ENCODE assay signal across 7 mouse cellular contexts in the genomic region with DNA sequence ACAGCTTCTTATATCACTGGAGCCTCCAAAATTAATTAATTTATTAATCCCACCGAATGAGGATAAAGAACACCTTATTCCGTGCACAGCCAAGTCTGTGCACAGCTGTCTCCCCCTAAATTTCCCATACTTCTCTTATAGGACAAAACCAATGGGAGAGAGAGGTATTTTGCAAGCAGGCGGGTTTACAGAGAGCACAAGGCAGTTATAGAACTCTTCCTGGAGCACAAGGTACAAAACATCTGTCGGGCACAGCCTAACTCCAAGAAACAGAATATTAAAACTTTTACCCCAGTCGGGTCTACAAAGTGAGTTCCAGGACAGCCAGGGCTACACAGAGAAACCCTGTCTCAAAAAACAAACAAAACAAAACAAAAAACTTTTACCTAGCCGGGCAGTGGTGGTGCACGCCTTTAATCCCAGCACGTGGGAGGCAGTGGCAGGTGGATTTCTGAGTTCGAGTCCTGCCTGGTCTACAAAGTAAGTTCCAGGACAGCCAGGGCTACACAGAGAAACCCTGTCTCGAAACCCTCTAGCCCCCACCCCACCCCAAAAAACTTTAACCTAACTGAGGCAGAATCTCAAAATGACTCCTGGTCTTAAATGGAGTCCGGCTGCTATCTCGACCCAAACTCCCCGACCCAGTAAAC.
DNase-seq lines count a peak whose midpoint lies in the region; ATAC-seq and TF ChIP-seq lines count a peak whose summit lies in the region.

No protein-coding gene starts in this region.

- peak overlapping the region; percentile 55 for H3K9ac ChIP-seq in forebrain, embryonic 12.5 days
- H3K9ac ChIP-seq in limb, embryonic 14.5 days (ENCODE audit: low read depth, low read length, severe bottlenecking), result peak overlapping the region; percentile 63
- H3K9ac ChIP-seq in stomach, embryonic 16.5 days (ENCODE audit: low read length), result peak overlapping the region; percentile 76

- H3K36me3 ChIP-seq in spleen, adult 2 months (ENCODE audit: control insufficient read depth, insufficient read depth, low read length), result peaks cover 32% of the 10 kb centered on the region
- peaks cover 24% of the 10 kb centered on the region for H3K36me3 ChIP-seq in forebrain, embryonic 12.5 days (replicated peaks)
- peaks cover 19% of the 10 kb centered on the region for H3K36me3 ChIP-seq in limb, embryonic 14.5 days (ENCODE audit: control insufficient read depth, insufficient read depth, low read length)
- H3K36me3 ChIP-seq in stomach, embryonic 16.5 days (ENCODE audit: control insufficient read depth, insufficient read depth, low read length), result 0 out of 2 replicates have a peak, but pooled peaks cover 5% of the 10 kb centered on the region

- H3K4me3 ChIP-seq in spleen, adult 2 months (ENCODE audit: extremely low read depth, insufficient read depth, insufficient read length), result peak overlapping the region; percentile 99
- H3K4me3 ChIP-seq in forebrain, embryonic 12.5 days (replicated peaks), result peak overlapping the region; percentile 51
- H3K4me3 ChIP-seq in limb, embryonic 14.5 days (replicated peaks; ENCODE audit: low read length), result peak overlapping the region; percentile 61
- peak overlapping the region; percentile 69 for H3K4me3 ChIP-seq in stomach, embryonic 16.5 days (replicated peaks; ENCODE audit: low read length)

- TF ChIP-seq POLR2A in spleen, adult 2 months (IDR thresholded peaks at IDR 0.05; ENCODE audit: low read depth, low read length), result no peak
- no peak for TF ChIP-seq POLR2A in limb, embryonic 14.5 days (IDR thresholded peaks at IDR 0.05; ENCODE audit: borderline replicate concordance, extremely low read depth, insufficient read depth, insufficient read length)

- no peaks in the 10 kb centered on the region for H3K9me3 ChIP-seq in forebrain, embryonic 12.5 days
- no peaks in the 10 kb centered on the region for H3K9me3 ChIP-seq in limb, embryonic 14.5 days (ENCODE audit: control insufficient read depth, low read length)
- no peaks in the 10 kb centered on the region for H3K9me3 ChIP-seq in stomach, embryonic 16.5 days (replicated peaks; ENCODE audit: control insufficient read depth, low read length)

- no peak for TF ChIP-seq CTCF in spleen, adult 2 months (IDR thresholded peaks at IDR 0.05; ENCODE audit: extremely low read depth, insufficient read depth, insufficient read length, insufficient replicate concordance)

- peaks cover 24% of the 10 kb centered on the region for H3K4me1 ChIP-seq in spleen, adult 2 months (ENCODE audit: control insufficient read depth, insufficient read depth, insufficient read length)
- peaks cover 11% of the 10 kb centered on the region for H3K4me1 ChIP-seq in forebrain, embryonic 12.5 days
- H3K4me1 ChIP-seq in limb, embryonic 14.5 days (ENCODE audit: control insufficient read depth, insufficient read depth, low read length), result peaks cover 7% of the 10 kb centered on the region; the same call in 1 of the 2 replicates
- peaks cover 10% of the 10 kb centered on the region for H3K4me1 ChIP-seq in stomach, embryonic 16.5 days (ENCODE audit: control insufficient read depth, insufficient read depth, low read length)

- 1% methylated on average over 13 of the region's 13 CpGs for WGBS in spleen, adult 2 months
- 5% methylated on average over 13 of the region's 13 CpGs for WGBS in forebrain, embryonic 12.5 days
- WGBS in limb, embryonic 14.5 days, result under 1% methylated on average over 13 of the region's 13 CpGs
- 5% methylated on average over 13 of the region's 13 CpGs for WGBS in stomach, embryonic 16.5 days

- H3K4me2 ChIP-seq in forebrain, embryonic 12.5 days, result peak overlapping the region; percentile 60
- peak overlapping the region; percentile 53 for H3K4me2 ChIP-seq in limb, embryonic 14.5 days (replicated peaks; ENCODE audit: low read depth, low read length, severe bottlenecking)
- H3K4me2 ChIP-seq in stomach, embryonic 16.5 days (ENCODE audit: low read depth, low read length), result peak overlapping the region; percentile 59

- no peaks in the 10 kb centered on the region for H3K27me3 ChIP-seq in spleen, adult 2 months (ENCODE audit: control insufficient read depth, insufficient read depth, low read length)
- no peaks in the 10 kb centered on the region for H3K27me3 ChIP-seq in forebrain, embryonic 12.5 days
- H3K27me3 ChIP-seq in limb, embryonic 14.5 days (ENCODE audit: control insufficient read depth, insufficient read depth, low read length), result no peaks in the 10 kb centered on the region
- no peaks in the 10 kb centered on the region for H3K27me3 ChIP-seq in stomach, embryonic 16.5 days (ENCODE audit: control insufficient read depth, insufficient read depth, low read length)

- H3K27ac ChIP-seq in spleen, adult 2 months (ENCODE audit: insufficient read depth, low read length), result peak overlapping the region; percentile 87
- no peak overlapping the region for H3K27ac ChIP-seq in forebrain, embryonic 12.5 days
- H3K27ac ChIP-seq in limb, embryonic 14.5 days (replicated peaks; ENCODE audit: low read depth, low read length), result no peak overlapping the region
- no peak overlapping the region for H3K27ac ChIP-seq in stomach, embryonic 16.5 days (ENCODE audit: low read length)

- DNase-seq in spleen, adult 2 months (ENCODE audit: low read depth in 1 of 2, low spot score in 2 of 2), result no peak
- no peak for DNase-seq in spleen, adult 12 weeks (ENCODE audit: low spot score)
- no peak for DNase-seq in limb, embryonic 14.5 days (ENCODE audit: low spot score)
- no peak for DNase-seq in gastrocnemius, postnatal 10 days
- DNase-seq in embryo, embryonic 9.5 days (ENCODE audit: extremely low spot score), result no peak

- peak; percentile 36; the same call in 1 of the 2 replicates for ATAC-seq in forebrain, embryonic 12.5 days (ENCODE audit: low FRiP score)
- ATAC-seq in limb, embryonic 14.5 days (ENCODE audit: low FRiP score, low read depth), result peak; percentile 1; the same call in 1 of the 2 replicates
- no peak; the same call in 1 of the 2 replicates for ATAC-seq in stomach, embryonic 16.5 days (ENCODE audit: insufficient read depth, low FRiP score)
